Comparison of ENCODE assay signal across 8 mouse cellular contexts in the genomic region with DNA sequence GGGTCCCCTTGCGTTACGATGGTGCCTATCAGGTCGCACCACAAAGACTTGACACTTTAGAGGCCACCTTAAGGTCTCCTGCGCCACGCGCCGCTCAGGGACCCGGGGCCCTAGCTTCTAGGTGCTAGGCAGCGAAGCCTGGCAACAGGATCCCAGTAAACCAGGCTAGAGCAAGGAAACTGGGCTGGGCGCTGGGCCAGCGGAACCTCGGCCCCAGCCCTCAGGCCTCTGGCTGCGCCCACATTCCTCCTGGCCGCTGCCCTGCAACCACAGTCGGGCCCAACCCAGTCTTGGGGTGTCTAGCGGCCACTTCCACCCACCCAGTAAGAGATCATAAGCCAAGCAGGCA. TPM values are rescaled to one million over a fixed set of nuclear protein-coding genes. Genes with fewer than 3 reads are reported as not detected.
A peak's percentile ranks its signal among the peaks of the same experiment; 100 is the strongest.
DNase-seq lines count a peak whose midpoint lies in the region; TF ChIP-seq lines count a peak whose summit lies in the region.

No protein-coding gene starts in this region.

- no peaks in the 10 kb centered on the region for H3K4me1 ChIP-seq in cortical plate, adult 2 months (ENCODE audit: control insufficient read depth, insufficient read depth, low read length)
- peaks cover 48% of the 10 kb centered on the region for H3K4me1 ChIP-seq in limb, embryonic 10.5 days
- H3K4me1 ChIP-seq in midbrain, embryonic 10.5 days = peaks cover 51% of the 10 kb centered on the region

- H3K4me3 ChIP-seq in cortical plate, adult 2 months (ENCODE audit: insufficient read depth, low read length) = peak overlapping the region; percentile 70
- H3K4me3 ChIP-seq in limb, embryonic 10.5 days = peak overlapping the region; percentile 98
- peak overlapping the region; percentile 99 for H3K4me3 ChIP-seq in midbrain, embryonic 10.5 days

- H3K27me3 ChIP-seq in limb, embryonic 10.5 days (ENCODE audit: low read depth, poor library complexity, severe bottlenecking) = 0 out of 2 replicates have a peak, but pooled peaks cover 4% of the 10 kb centered on the region
- peaks cover 22% of the 10 kb centered on the region; the same call in 1 of the 2 replicates for H3K27me3 ChIP-seq in midbrain, embryonic 10.5 days (ENCODE audit: low read depth, poor library complexity, severe bottlenecking)

- TF ChIP-seq POLR2A in cortical plate, adult 2 months (IDR thresholded peaks at IDR 0.05; ENCODE audit: extremely low read depth, insufficient read depth, low read length) = no peak

- WGBS in limb, embryonic 10.5 days = 5% methylated on average over 16 of the region's 16 CpGs
- WGBS in midbrain, embryonic 10.5 days = 3% methylated on average over 16 of the region's 16 CpGs

- peaks cover 51% of the 10 kb centered on the region for H3K36me3 ChIP-seq in limb, embryonic 10.5 days
- H3K36me3 ChIP-seq in midbrain, embryonic 10.5 days = peaks cover 30% of the 10 kb centered on the region

- 0 out of 2 replicates have a peak overlapping the region, but pooled peaks have one; percentile 13 for H3K27ac ChIP-seq in cortical plate, adult 2 months (ENCODE audit: insufficient read depth, low read length)
- peak overlapping the region; percentile 99 for H3K27ac ChIP-seq in limb, embryonic 10.5 days
- peak overlapping the region; percentile 99 for H3K27ac ChIP-seq in midbrain, embryonic 10.5 days (replicated peaks)

- TF ChIP-seq CTCF in cortical plate, adult 2 months (IDR thresholded peaks at IDR 0.05; ENCODE audit: extremely low read depth, insufficient read depth, low read length) = no peak

- no peaks in the 10 kb centered on the region for H3K9me3 ChIP-seq in limb, embryonic 10.5 days (replicated peaks)
- no peaks in the 10 kb centered on the region for H3K9me3 ChIP-seq in midbrain, embryonic 10.5 days (replicated peaks)

- peak; percentile 53 for DNase-seq in right cerebral cortex, postnatal 14 days
- no peak for DNase-seq in right cerebral cortex, adult 18-20 months
- DNase-seq in heart, postnatal 4 days = peak; percentile 69
- DNase-seq in limb, embryonic 10.5 days (ENCODE audit: low spot score) = no peak
- no peak for DNase-seq in midbrain, embryonic 10.5 days (ENCODE audit: low spot score)
- DNase-seq in thymus, postnatal 10 days (ENCODE audit: low spot score in 2 of 2) = no peak
- no peak for DNase-seq in thymus, postnatal 36 days

RNA-seq across cellular contexts. Expression of gene Traf4, which starts 0.3 kb away (rescaled TPM):
- 17.1 and 19.6 TPM in 2 replicates for polyA plus RNA-seq in cortical plate, adult 2 months (2012; rRNA removed)
- total RNA-seq in heart, postnatal 4 days (2021) = 10 to 100 TPM; 25.8 to 27.5 TPM
- 178 and 181 TPM in 2 replicates for polyA plus RNA-seq in limb, embryonic 10.5 days (2016; fragmentation: Nextera tagmentation; extraction: Ambion mirVana)
- 96.3 and 109 TPM in 2 replicates for polyA plus RNA-seq in midbrain, embryonic 10.5 days (2016; fragmentation: Nextera tagmentation; extraction: Ambion mirVana)

RNA-seq across cellular contexts. Expression of gene Nek8, which starts 10.7 kb away (rescaled TPM):
- polyA plus RNA-seq in cortical plate, adult 2 months (2012; rRNA removed) = 5.4 and 6.2 TPM in 2 replicates
- 1 to 10 TPM; 7.7 to 8.6 TPM for total RNA-seq in heart, postnatal 4 days (2021)
- polyA plus RNA-seq in limb, embryonic 10.5 days (2016; fragmentation: Nextera tagmentation; extraction: Ambion mirVana) = 17.3 and 19.9 TPM in 2 replicates
- 10.7 and 11.1 TPM in 2 replicates for polyA plus RNA-seq in midbrain, embryonic 10.5 days (2016; fragmentation: Nextera tagmentation; extraction: Ambion mirVana)

RNA-seq across cellular contexts. Expression of gene Tlcd1, which starts 10.8 kb away (rescaled TPM):
- 83.0 and 84.4 TPM in 2 replicates for polyA plus RNA-seq in cortical plate, adult 2 months (2012; rRNA removed)
- total RNA-seq in heart, postnatal 4 days (2021) = 1 to 10 TPM; 8.4 to 9.8 TPM
- polyA plus RNA-seq in limb, embryonic 10.5 days (2016; fragmentation: Nextera tagmentation; extraction: Ambion mirVana) = 10.0 and 13.1 TPM in 2 replicates
- 8.8 and 11.1 TPM in 2 replicates for polyA plus RNA-seq in midbrain, embryonic 10.5 days (2016; fragmentation: Nextera tagmentation; extraction: Ambion mirVana)

RNA-seq across cellular contexts. Expression of gene Rpl23a, which starts 17.6 kb away (rescaled TPM):
- polyA plus RNA-seq in cortical plate, adult 2 months (2012; rRNA removed) = 1,200 and 1,274 TPM in 2 replicates
- total RNA-seq in heart, postnatal 4 days (2021) = 1,000 to 10,000 TPM; 1,082 to 1,148 TPM
- polyA plus RNA-seq in limb, embryonic 10.5 days (2016; fragmentation: Nextera tagmentation; extraction: Ambion mirVana) = 1,157 and 1,293 TPM in 2 replicates
- 953 and 1,066 TPM in 2 replicates for polyA plus RNA-seq in midbrain, embryonic 10.5 days (2016; fragmentation: Nextera tagmentation; extraction: Ambion mirVana)

RNA-seq across cellular contexts. Expression of gene Rab34, which starts 22.5 kb away (rescaled TPM):
- polyA plus RNA-seq in cortical plate, adult 2 months (2012; rRNA removed) = 46.6 and 56.0 TPM in 2 replicates
- total RNA-seq in heart, postnatal 4 days (2021) = 10 to 100 TPM; 25.2 to 28.0 TPM
- 139 and 141 TPM in 2 replicates for polyA plus RNA-seq in limb, embryonic 10.5 days (2016; fragmentation: Nextera tagmentation; extraction: Ambion mirVana)
- polyA plus RNA-seq in midbrain, embryonic 10.5 days (2016; fragmentation: Nextera tagmentation; extraction: Ambion mirVana) = 75.0 and 83.8 TPM in 2 replicates

Comparison
In these comparisons a context has a peak if more than half of its experiments do, and no peak if none do; other contexts are left out.
1. DNase-seq: peak in right cerebral cortex, postnatal 14 days (single experiment) and heart, postnatal 4 days (single experiment); none in right cerebral cortex, adult 18-20 months (single experiment), limb, embryonic 10.5 days (single experiment), midbrain, embryonic 10.5 days (single experiment), thymus, postnatal 10 days (0 of 2) and thymus, postnatal 36 days (0 of 2).
2. H3K27ac ChIP-seq: peak in every context shown above with its lines; median percentile 99 in limb, embryonic 10.5 days; 99 in midbrain, embryonic 10.5 days; 13 in cortical plate, adult 2 months.
3. Peak in every context shown above with its lines, with median percentiles within 50 percentile points of each other: H3K4me3 ChIP-seq.